Mouse (Mus musculus) thymus, postnatal 36 days (tissue): Measurements from ENCODE around the gene Oxsr1.
"Not testable (repeated sequence)": the region's sequence is repeated elsewhere in the genome, so short reads cannot be mapped to it uniquely, and the experiment has no call there.

Experiments
- DNase-seq, 2 experiments: peaks; one replicate each; pipeline ENCODE4 v3.0.0; 2022; ENCODE audit warnings: mixed read lengths in 2 of 2

The Oxsr1 gene

GRCm38 (mm10) chr9:119337842-119338241, 15.6 kb upstream of the Oxsr1 start:
- no peak for DNase-seq

DNA sequence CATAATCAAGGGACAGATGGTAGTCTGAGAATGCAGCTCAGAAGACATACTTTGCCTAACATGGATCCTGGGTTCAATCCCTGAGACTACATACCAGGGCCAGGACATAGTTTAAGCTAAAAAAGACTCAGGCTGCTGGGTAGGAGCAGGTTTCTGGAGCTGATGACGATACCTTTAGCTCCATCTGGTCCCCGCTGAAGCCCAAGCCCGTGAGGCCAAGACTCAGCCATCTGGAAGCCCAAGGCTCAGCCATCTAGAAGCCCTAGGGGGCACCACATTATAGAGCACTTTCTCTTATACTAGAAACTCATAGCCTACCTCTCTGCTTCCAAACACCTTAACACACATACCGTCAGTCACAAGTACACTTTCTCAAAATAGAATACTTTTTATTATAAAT, 13.3 kb upstream of the Oxsr1 start:
- no peak for DNase-seq

DNA sequence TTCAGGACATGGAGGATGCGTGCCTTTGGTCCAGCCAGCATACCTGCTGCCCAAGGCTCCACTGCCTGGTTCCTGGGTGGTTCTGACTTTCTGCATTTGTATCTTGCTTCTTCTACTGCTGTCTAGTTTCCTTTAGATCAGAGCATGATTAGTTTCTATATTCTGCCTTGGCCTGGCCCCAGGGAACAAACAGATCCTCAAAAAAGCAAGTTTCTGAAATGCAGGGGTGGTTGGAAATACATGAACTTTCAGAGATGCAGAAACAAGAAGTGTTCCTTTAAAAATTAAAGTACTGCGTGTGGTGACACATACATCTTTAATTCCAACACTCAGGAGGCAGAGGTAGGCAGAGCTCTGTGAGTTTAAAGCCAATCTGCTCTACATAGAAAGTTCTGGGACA, 12.6 kb upstream of the Oxsr1 start:
- no peak for DNase-seq

- DNase-seq, result peak; percentile 24 to 36
These were observed 12.1 kb upstream of the Oxsr1 start for GRCm38 (mm10) chr9:119334324-119334723.

GRCm38 (mm10) chr9:119330186-119330963, 8.1 kb upstream of the Oxsr1 start:
- no peak for DNase-seq

DNA sequence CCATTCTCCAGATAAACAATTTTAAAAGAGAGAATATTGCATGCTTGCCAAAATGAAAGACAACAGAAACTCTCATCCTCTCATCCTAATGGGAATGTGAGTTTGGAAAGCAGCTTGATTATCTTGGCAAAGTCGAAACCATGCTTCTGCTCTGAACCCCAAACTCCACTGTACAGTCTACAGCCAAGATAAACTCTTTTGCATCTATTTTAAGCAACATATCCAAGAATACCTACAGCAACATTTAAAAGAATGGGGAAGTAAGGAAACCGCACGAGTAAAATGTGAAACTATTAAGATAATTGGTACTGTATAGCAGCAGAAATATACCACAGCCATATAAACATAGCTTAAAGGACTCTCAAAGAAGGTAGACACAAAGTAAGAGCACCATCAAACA, 6.3 kb upstream of the Oxsr1 start:
- no peak for DNase-seq

DNA sequence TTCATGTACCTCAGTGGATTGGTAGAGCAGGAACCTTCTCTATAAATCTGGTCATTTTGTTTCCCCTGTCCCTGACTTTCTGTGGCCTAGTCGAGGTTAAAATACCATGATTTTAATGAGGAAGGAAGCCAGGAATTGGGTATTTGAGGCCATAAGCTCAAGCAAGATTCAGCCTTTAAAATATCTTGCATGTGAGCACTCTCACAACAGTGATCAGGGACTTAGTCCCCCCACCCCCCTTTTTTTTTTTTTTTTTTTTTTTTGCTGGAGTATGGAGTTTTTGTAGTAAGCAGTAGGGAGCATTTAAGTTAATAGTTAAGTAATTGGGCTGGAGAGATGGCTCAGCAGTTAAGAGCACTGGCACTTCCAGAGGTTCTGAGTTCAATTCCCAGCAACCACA, 1.9 kb upstream of the Oxsr1 start:
- no peak for DNase-seq

DNA sequence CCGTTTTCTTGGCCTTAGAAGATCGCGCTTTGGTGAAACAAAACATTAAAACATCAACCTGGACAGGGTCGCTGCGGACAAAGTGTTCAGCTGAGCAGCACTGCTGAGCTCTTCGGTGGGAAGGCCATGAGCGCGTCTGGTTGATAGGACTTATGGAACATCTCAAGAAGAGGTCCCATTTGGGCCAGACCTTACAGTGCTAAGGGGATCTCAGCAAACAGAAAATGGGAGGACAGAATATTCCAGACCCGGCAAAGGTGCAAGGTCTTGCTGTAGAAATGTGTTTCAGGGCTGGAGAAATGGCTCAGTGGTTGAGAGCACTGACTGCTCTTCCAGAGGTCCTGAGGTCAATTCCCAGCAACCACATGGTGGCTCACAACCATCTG, 1.0 kb upstream of the Oxsr1 start:
- DNase-seq, result no peak

DNA sequence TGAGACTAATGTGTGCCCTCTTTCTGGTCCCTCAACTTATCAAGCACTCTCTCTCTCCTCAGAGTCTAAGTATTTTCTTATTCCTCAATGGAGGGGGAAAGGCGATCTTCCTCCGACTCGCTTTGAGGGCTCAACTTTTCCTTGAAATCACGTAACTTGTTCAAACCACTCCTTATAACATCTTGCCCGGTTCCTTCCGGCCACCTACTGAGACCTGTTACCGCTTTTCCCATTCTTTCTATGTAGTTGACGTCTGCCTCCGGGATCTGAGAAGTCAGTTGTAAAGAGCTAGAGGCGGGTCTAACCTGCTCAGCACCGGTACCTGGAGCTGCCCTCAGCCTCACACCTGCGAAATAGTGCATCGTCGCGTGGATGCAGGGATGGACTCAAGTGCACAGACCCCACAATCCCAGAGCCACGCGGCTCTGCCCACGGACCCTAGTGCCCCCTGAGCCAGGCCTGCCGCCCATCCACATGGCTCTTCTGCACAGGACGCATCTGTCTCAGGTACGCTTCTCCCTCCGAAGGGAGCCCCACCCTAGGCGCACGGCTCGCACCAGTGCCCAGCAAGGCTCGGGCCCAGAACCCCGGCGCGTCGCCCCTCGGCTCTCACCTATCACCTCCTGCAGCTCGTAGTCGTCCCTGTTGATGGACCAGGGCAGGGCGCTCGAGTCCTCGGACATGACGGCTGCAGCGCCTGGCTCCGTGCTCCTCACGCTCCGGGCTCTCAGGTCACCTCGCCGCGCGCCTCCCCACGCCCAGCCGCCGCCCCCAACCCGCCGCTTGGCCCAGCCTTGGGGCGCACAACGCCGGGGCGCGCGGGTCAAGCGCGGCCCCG, 616 bp downstream of the Oxsr1 start:
- DNase-seq, result no peak

GRCm38 (mm10) chr9:119320946-119321345, 1.3 kb downstream of the Oxsr1 start:
- no peak for DNase-seq

DNA sequence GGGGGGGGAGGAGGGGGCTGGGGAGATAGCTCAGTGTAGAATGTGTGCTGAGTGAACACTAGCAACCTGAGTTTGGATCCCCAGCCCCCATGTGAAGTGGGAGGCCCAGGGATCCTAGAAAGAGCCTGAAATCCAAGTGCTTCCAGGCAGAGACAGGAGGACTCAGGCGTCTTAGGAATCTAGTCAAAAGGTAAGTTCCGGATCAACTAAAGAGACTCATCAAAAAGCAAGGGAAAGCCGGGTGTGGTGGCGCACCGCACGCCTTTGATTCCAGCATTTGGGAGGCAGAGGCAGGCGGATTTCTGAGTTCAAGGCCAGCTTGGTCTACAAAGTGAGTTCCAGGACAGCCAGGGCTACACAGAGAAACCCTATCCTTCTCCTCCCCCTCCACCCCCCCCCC, 1.8 kb downstream of the Oxsr1 start:
- no peak for DNase-seq

DNA sequence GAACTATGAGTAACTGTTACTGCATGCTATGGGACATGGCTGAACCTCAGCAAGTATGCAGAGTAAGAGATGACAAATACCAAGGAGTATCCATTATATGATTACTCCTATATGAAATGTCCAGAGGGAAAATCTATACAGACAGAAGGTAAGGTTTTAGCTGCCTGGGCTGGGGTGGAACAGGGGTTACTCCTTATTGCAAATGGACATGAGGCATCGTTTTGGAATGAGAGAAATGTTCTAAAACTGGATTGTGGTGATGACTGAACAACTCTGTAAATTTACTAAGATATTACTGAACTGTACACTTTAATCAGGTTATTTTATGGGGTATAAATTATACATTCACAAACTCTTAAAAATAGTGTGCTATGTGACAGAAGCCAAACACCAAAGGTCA, 3.3 kb downstream of the Oxsr1 start:
- no peak for DNase-seq

DNA sequence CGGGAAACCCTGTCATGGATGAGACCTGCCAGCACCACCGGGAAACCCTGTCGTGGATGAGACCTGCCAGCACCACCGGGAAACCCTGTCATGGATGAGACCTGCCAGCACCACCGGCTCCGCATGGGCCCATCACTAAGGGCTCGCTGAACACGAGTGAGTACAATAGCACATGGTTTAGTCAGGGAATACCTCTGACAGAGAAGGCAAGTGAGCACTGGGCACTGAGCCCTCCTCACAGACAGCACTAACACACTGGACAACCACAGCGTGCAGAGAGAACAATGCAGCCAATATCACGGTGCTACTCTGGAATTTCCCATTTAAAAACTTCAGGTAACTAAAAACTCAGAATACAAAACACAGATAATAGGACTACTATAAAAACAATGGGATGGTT, 9.1 kb downstream of the Oxsr1 start:
- DNase-seq, result no peak

DNA sequence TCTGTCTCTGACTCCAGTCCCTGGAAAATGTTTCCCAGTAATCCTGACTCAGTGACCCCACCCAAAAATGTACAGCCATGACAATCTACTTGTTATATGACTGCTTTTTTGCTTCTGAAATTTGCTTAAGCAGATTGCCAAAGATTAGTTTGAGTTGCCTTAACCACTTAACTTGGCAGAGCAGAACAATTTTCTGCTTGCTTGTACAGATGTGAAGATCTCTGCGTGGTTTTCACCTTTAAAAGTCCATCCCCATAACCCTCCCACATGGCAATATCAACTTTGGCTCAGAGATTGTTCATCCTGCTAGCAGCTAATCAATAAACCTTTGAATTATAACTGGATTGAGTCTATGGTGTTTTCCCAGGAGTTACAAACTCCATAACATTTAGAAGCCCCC, 13.2 kb downstream of the Oxsr1 start:
- no peak for DNase-seq

- DNase-seq, result no peak
These were observed 16.4 kb downstream of the Oxsr1 start for GRCm38 (mm10) chr9:119305863-119306262.

- no peak for DNase-seq
These were observed 23.7 kb downstream of the Oxsr1 start for GRCm38 (mm10) chr9:119298563-119298962.

GRCm38 (mm10) chr9:119297696-119298095, 24.5 kb downstream of the Oxsr1 start:
- no peak for DNase-seq

- DNase-seq, result no peak
These were observed 31.4 kb downstream of the Oxsr1 start for GRCm38 (mm10) chr9:119290791-119291190.

GRCm38 (mm10) chr9:119280894-119281682, 41.1 kb downstream of the Oxsr1 start:
- no peak for DNase-seq

GRCm38 (mm10) chr9:119278031-119278430, 44.2 kb downstream of the Oxsr1 start:
- no peak for DNase-seq

- no peak for DNase-seq
These were observed 45.9 kb downstream of the Oxsr1 start for GRCm38 (mm10) chr9:119276321-119276720.

GRCm38 (mm10) chr9:119274814-119275213, 47.4 kb downstream of the Oxsr1 start:
- DNase-seq, result not testable (repeated sequence)

DNA sequence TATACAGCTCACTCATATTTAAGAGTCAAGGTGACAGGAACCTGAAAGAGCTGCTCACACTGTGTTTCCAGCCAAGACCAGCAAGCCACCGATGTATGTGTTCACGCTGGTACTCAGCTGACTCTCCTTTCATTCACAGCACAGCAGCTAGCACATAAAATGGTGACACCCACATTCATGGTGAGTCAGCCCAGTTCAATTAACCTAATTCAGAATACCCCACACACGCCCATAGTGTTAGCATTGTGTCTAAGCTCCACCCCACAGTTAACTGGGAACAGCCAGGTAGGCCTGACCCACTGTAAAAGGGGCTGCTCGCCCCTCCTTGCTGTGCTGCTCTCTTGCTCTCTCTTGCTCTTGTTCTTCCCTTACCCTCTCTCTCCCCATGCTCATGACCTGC, 50.7 kb downstream of the Oxsr1 start:
- DNase-seq, result no peak
